Comparison of ENCODE assay signal across 8 mouse cellular contexts in genomic region chr2:4918860-4919739, GRCm38 (mm10). TPM values are rescaled to one million over a fixed set of nuclear protein-coding genes. Genes with fewer than 3 reads are reported as not detected.
DNase-seq lines count a peak whose midpoint lies in the region; ATAC-seq and TF ChIP-seq lines count a peak whose summit lies in the region.

Gene Phyh, plus strand, starts transcription at chr2:4919019.

- no peak for TF ChIP-seq CTCF in Patski (IDR thresholded peaks at IDR 0.05)
- peak; percentile 62 for TF ChIP-seq CTCF in lung, postnatal 0 days (IDR thresholded peaks at IDR 0.05)

- CTCF ChIA-PET in Patski (lab: Charles Lee), result no interaction called here

- H3K9me3 ChIP-seq in hindbrain, embryonic 12.5 days (replicated peaks), result no peaks in the 10 kb centered on the region
- H3K9me3 ChIP-seq in lung, postnatal 0 days (ENCODE audit: low read length), result no peaks in the 10 kb centered on the region

- H3K27ac ChIP-seq in hindbrain, embryonic 12.5 days, result peak within 1 kb of the TSS; percentile 82
- H3K27ac ChIP-seq in lung, postnatal 0 days (ENCODE audit: low read length), result peak within 1 kb of the TSS; percentile 86

- H3K9ac ChIP-seq in hindbrain, embryonic 12.5 days, result peak within 1 kb of the TSS; percentile 75
- H3K9ac ChIP-seq in lung, postnatal 0 days (replicated peaks; ENCODE audit: low read depth), result peak within 1 kb of the TSS; percentile 64

- no peak for DNase-seq in Patski (ENCODE audit: low read depth, low spot score)
- DNase-seq in cerebellum, postnatal 14 days, result peak; percentile 85 to 89
- DNase-seq in frontal cortex, postnatal 14 days (ENCODE audit: low spot score in 2 of 2), result peak; percentile 72 to 74
- DNase-seq in layer of hippocampus, postnatal 10 days (ENCODE audit: low spot score in 2 of 2), result peak; percentile 63 to 81
- DNase-seq in lung, postnatal 0 days (ENCODE audit: low spot score), result peak; percentile 94
- DNase-seq in ovary, postnatal 10 days (ENCODE audit: low spot score), result peak; percentile 72
- DNase-seq in thymus, postnatal 0 days (ENCODE audit: low spot score), result peak; percentile 64

- TF ChIP-seq EP300 in lung, postnatal 0 days (IDR thresholded peaks at IDR 0.05), result peak; percentile 27; the same call in 1 of the 2 replicates

- peaks cover 7% of the 10 kb centered on the region for H3K4me1 ChIP-seq in hindbrain, embryonic 12.5 days
- H3K4me1 ChIP-seq in lung, postnatal 0 days (ENCODE audit: insufficient read depth, low read depth, low read length), result peaks cover 3% of the 10 kb centered on the region; the same call in 1 of the 2 replicates

- no peaks in the 10 kb centered on the region for H3K27me3 ChIP-seq in Patski
- H3K27me3 ChIP-seq in hindbrain, embryonic 12.5 days, result no peaks in the 10 kb centered on the region
- no peaks in the 10 kb centered on the region for H3K27me3 ChIP-seq in lung, postnatal 0 days (replicated peaks; ENCODE audit: insufficient read depth, low read length)

- peak; percentile 77 for ATAC-seq in Patski
- peak; percentile 93 for ATAC-seq in hindbrain, embryonic 12.5 days (ENCODE audit: low FRiP score)
- ATAC-seq in lung, postnatal 0 days, result peak; percentile 95

- peak within 1 kb of the TSS; percentile 59 for H3K4me3 ChIP-seq in hindbrain, embryonic 12.5 days
- H3K4me3 ChIP-seq in lung, postnatal 0 days (ENCODE audit: low read depth, low read length), result peak within 1 kb of the TSS; percentile 63

- in situ Hi-C loops in Patski (cut with MboI; ENCODE audit: low pct_unique_long_range_greater_than_20kb), result loop anchor here (10.0 to 25.0 kb wide), 3 partner anchors 86 to 893 kb away; no protein-coding TSS in a partner anchor

- H3K4me2 ChIP-seq in hindbrain, embryonic 12.5 days (replicated peaks), result peak within 1 kb of the TSS; percentile 83
- peak within 1 kb of the TSS; percentile 72 for H3K4me2 ChIP-seq in lung, postnatal 0 days (replicated peaks; ENCODE audit: low read depth, low read length)

- 7% methylated on average over 34 of the region's 35 CpGs for WGBS in hindbrain, embryonic 12.5 days
- WGBS in lung, postnatal 0 days, result 7% methylated on average over 35 of the region's 35 CpGs

- no peaks in the 10 kb centered on the region for H3K36me3 ChIP-seq in hindbrain, embryonic 12.5 days
- H3K36me3 ChIP-seq in lung, postnatal 0 days (ENCODE audit: insufficient read depth, low read length), result no peaks in the 10 kb centered on the region

- POLR2A ChIA-PET in Patski (lab: Charles Lee), result no interaction called here

RNA-seq across cellular contexts. Expression of gene Phyh, which starts in this region (rescaled TPM):
- 57.0 TPM for polyA plus RNA-seq in Patski (2021)
- polyA plus RNA-seq in hindbrain, embryonic 12.5 days (2016; fragmentation: Nextera tagmentation; extraction: Ambion mirVana), result 51.4 and 57.6 TPM in 2 replicates
- total RNA-seq in layer of hippocampus, postnatal 10 days (2021), result 10 to 100 TPM; 59.9 to 66.6 TPM
- polyA plus RNA-seq in lung, postnatal 0 days (2015; fragmentation: Nextera tagmentation; extraction: Ambion mirVana), result 76.5 and 86.9 TPM in 2 replicates
- 20.3 and 22.4 TPM in 2 replicates for polyA plus RNA-seq in thymus, postnatal 0 days (2015; fragmentation: Nextera tagmentation; extraction: Ambion mirVana)
